Mouse (Mus musculus) neural tube, embryonic 14.5 days (tissue): ENCODE data around the gene Prrg2. TPM values are rescaled to one million over a fixed set of nuclear protein-coding genes. Genes with fewer than 3 reads are reported as not detected.
"Not testable (repeated sequence)": the region's sequence is repeated elsewhere in the genome, so short reads cannot be mapped to it uniquely, and the experiment has no call there.

Experiments
- ATAC-seq: fragments of 200-750 bp; cut with Nextera tagmentation; 2 replicates; pipeline ENCODE4 v1.8.0; 2017; ENCODE audit warnings: low read depth, mild to moderate bottlenecking, moderate TSS enrichment, moderate library complexity
- H3K27ac ChIP-seq: fragments of 300-500 bp; sonication (generic); 2 replicates; pipeline ENCODE4 v1.5.1; 2014; ENCODE audit warnings: low read depth, mild to moderate bottlenecking, control low read depth, low read length, moderate library complexity, mixed read lengths
- H3K27me3 ChIP-seq: fragments of 300-500 bp; sonication (generic); 2 replicates; pipeline ENCODE4 v1.6.1; 2014; ENCODE audit warnings: low read length; ENCODE audit not compliant: control insufficient read depth, insufficient read depth
- H3K36me3 ChIP-seq: fragments of 300-500 bp; sonication (generic); 2 replicates; pipeline ENCODE4 v1.6.1; 2014; ENCODE audit warnings: low read length, mixed read lengths; ENCODE audit not compliant: control insufficient read depth, insufficient read depth
- H3K4me1 ChIP-seq: fragments of 300-500 bp; sonication (generic); 2 replicates; pipeline ENCODE4 v1.6.1; 2014; ENCODE audit warnings: low read length; ENCODE audit not compliant: control insufficient read depth, insufficient read depth
- H3K4me2 ChIP-seq: fragments of 300-500 bp; sonication (generic); 2 replicates; pipeline ENCODE4 v1.6.1; 2014; ENCODE audit warnings: mild to moderate bottlenecking, low read depth, low read length, control low read depth
- H3K4me3 ChIP-seq: fragments of 300-500 bp; sonication (generic); 2 replicates; pipeline ENCODE4 v1.5.1; 2014; ENCODE audit warnings: low read depth, low read length, control low read depth, mixed read lengths
- H3K9ac ChIP-seq: fragments of 300-500 bp; sonication (generic); replicated peaks from 2 replicates; pipeline ENCODE4 v1.6.1; 2014; ENCODE audit warnings: low read depth, mild to moderate bottlenecking, control low read depth, low read length, mixed read lengths
- H3K9me3 ChIP-seq: fragments of 300-500 bp; sonication (generic); 2 replicates; pipeline ENCODE4 v1.6.1; 2016; ENCODE audit warnings: low read length; ENCODE audit not compliant: control insufficient read depth
- WGBS: fragments of 180-500 bp; shearing (Covaris S2); extraction: QIAGEN DNeasy Blood & Tissue Kit; methylation state at CpG from one replicate; pipeline ENCODE4 v1.1.7; 2014; 5-methylcytosine and 5-hydroxymethylcytosine counted together
- polyA plus RNA-seq: library from polyadenylated mRNA; unstranded; fragments of >200 nt; fragmentation: Nextera tagmentation; extraction: Ambion mirVana; gene quantifications from 2 replicates; pipeline ENCODE4 v1.2.1, GENCODE M21; 2014

Prrg2 gene
- polyA plus RNA-seq, 1 experiment from 2014 or later, result 12.8 TPM

- no peak for ATAC-seq
- Histone ChIP-seq H3K9ac (no peak overlapping the region), H3K4me3 (no peak overlapping the region), H3K27ac (no peak overlapping the region), H3K4me2 (no peak overlapping the region), H3K36me3 (no peaks in the 10 kb centered on the region), H3K4me1 (no peaks in the 10 kb centered on the region), H3K27me3 (no peaks in the 10 kb centered on the region), H3K9me3 (no peaks in the 10 kb centered on the region)
- 90% methylated on average over 11 of the region's 11 CpGs for WGBS
Measured at GRCm38 (mm10) chr7:45102441-45102840, 40.0 kb upstream of the Prrg2 start.

GRCm38 (mm10) chr7:45100046-45100445 lies 37.6 kb upstream of the Prrg2 start:
- whole genome bisulfite sequencing, result 93% methylated on average over 6 of the region's 6 CpGs
- no peak for ATAC-seq

GRCm38 (mm10) chr7:45098541-45099240 lies 36.2 kb upstream of the Prrg2 start:
- no peaks in the 10 kb centered on the region for H3K9me3 ChIP-seq
- H3K9ac ChIP-seq, result no peak overlapping the region
- H3K27ac ChIP-seq, result no peak overlapping the region
- ATAC-seq, result no peak
- no peaks in the 10 kb centered on the region for H3K27me3 ChIP-seq
- no peaks in the 10 kb centered on the region for H3K4me1 ChIP-seq
- H3K4me2 ChIP-seq, result no peak overlapping the region
- no peaks in the 10 kb centered on the region for H3K36me3 ChIP-seq
- no peak overlapping the region for H3K4me3 ChIP-seq
- WGBS, result 89% methylated on average over 8 of the region's 8 CpGs

More at GRCm38 (mm10) chr7:45100046-45100445, 37.6 kb upstream of the Prrg2 start:
- Histone ChIP-seq H3K4me2 (no peak overlapping the region), H3K4me3 (no peak overlapping the region), H3K27ac (no peak overlapping the region), H3K4me1 (no peaks in the 10 kb centered on the region), H3K36me3 (no peaks in the 10 kb centered on the region), H3K27me3 (no peaks in the 10 kb centered on the region), H3K9ac (no peak overlapping the region), H3K9me3 (no peaks in the 10 kb centered on the region)

- H3K9me3 ChIP-seq, result no peaks in the 10 kb centered on the region
- no peaks in the 10 kb centered on the region for H3K4me1 ChIP-seq
- no peak for ATAC-seq
- H3K9ac ChIP-seq, result no peak overlapping the region
- WGBS, result 75% methylated on average over 6 of the region's 6 CpGs
- H3K27me3 ChIP-seq, result no peaks in the 10 kb centered on the region
- H3K36me3 ChIP-seq, result no peaks in the 10 kb centered on the region
- H3K4me3 ChIP-seq, result no peak overlapping the region
- H3K4me2 ChIP-seq, result no peak overlapping the region
- H3K27ac ChIP-seq, result no peak overlapping the region
Measured at GRCm38 (mm10) chr7:45097479-45097878, 35.0 kb upstream of the Prrg2 start.

GRCm38 (mm10) chr7:45095965-45096364 lies 33.5 kb upstream of the Prrg2 start:
- not testable (repeated sequence) for H3K27ac ChIP-seq, H3K36me3 ChIP-seq, H3K9me3 ChIP-seq, H3K4me1 ChIP-seq, H3K27me3 ChIP-seq, ATAC-seq, H3K4me3 ChIP-seq, H3K4me2 ChIP-seq, H3K9ac ChIP-seq
- 96% methylated on average over 14 of the region's 14 CpGs for WGBS

GRCm38 (mm10) chr7:45095367-45095766 lies 32.9 kb upstream of the Prrg2 start:
- 80% methylated on average over 6 of the region's 6 CpGs for WGBS
- no peak overlapping the region for H3K9ac ChIP-seq
- H3K4me3 ChIP-seq, result no peak overlapping the region
- H3K27ac ChIP-seq, result no peak overlapping the region
- H3K4me1 ChIP-seq, result 0 out of 2 replicates have a peak, but pooled peaks cover 4% of the 10 kb centered on the region
- H3K27me3 ChIP-seq, result no peaks in the 10 kb centered on the region
- H3K36me3 ChIP-seq, result no peaks in the 10 kb centered on the region
- no peak for ATAC-seq
- H3K9me3 ChIP-seq, result no peaks in the 10 kb centered on the region
- H3K4me2 ChIP-seq, result no peak overlapping the region

GRCm38 (mm10) chr7:45094121-45094520 lies 31.6 kb upstream of the Prrg2 start:
- 0 out of 2 replicates have a peak, but pooled peaks cover 4% of the 10 kb centered on the region for H3K4me1 ChIP-seq
- no peak overlapping the region for H3K27ac ChIP-seq
- WGBS, result 9% methylated on average over 7 of the region's 7 CpGs
- H3K4me3 ChIP-seq, result no peak overlapping the region
- ATAC-seq, result no peak
- H3K4me2 ChIP-seq, result no peak overlapping the region
- no peaks in the 10 kb centered on the region for H3K9me3 ChIP-seq
- no peaks in the 10 kb centered on the region for H3K27me3 ChIP-seq
- no peaks in the 10 kb centered on the region for H3K36me3 ChIP-seq
- no peak overlapping the region for H3K9ac ChIP-seq

GRCm38 (mm10) chr7:45093516-45093905 lies 31.0 kb upstream of the Prrg2 start:
- 31% methylated on average over 17 of the region's 18 CpGs for WGBS
- no peaks in the 10 kb centered on the region for H3K36me3 ChIP-seq
- no peaks in the 10 kb centered on the region for H3K27me3 ChIP-seq
- H3K4me1 ChIP-seq, result 0 out of 2 replicates have a peak, but pooled peaks cover 4% of the 10 kb centered on the region
- H3K9me3 ChIP-seq, result no peaks in the 10 kb centered on the region
- no peak overlapping the region for H3K27ac ChIP-seq
- H3K9ac ChIP-seq, result no peak overlapping the region
- ATAC-seq, result no peak
- H3K4me3 ChIP-seq, result no peak overlapping the region
- H3K4me2 ChIP-seq, result no peak overlapping the region

- no peak for ATAC-seq
- Histone ChIP-seq H3K4me1 (0 out of 2 replicates have a peak, but pooled peaks cover 4% of the 10 kb centered on the region), H3K27me3 (no peaks in the 10 kb centered on the region), H3K36me3 (no peaks in the 10 kb centered on the region), H3K9me3 (no peaks in the 10 kb centered on the region), H3K27ac (no peak overlapping the region), H3K9ac (no peak overlapping the region), H3K4me3 (no peak overlapping the region), H3K4me2 (no peak overlapping the region)
- WGBS, result 58% methylated on average over 12 of the region's 12 CpGs
Measured at GRCm38 (mm10) chr7:45092828-45093515, 30.5 kb upstream of the Prrg2 start.
